Mouse (Mus musculus) cerebellum, adult 2 months (tissue): ENCODE results near the gene Trim47. TPM values are rescaled to one million over a fixed set of nuclear protein-coding genes. Genes with fewer than 3 reads are reported as not detected.

Source experiments
- DNase-seq, 2 experiments: peaks; one replicate each; pipeline ENCODE4 v3.0.0; 2021
- H3K27ac ChIP-seq: fragments of 200-500 bp; 2 replicates; pipeline ENCODE4 v1.5.1; 2012; ENCODE audit warnings: low read length, control low read depth, inconsistent platforms; ENCODE audit not compliant: insufficient read depth
- H3K27me3 ChIP-seq: fragments of 200-500 bp; 2 replicates; pipeline ENCODE4 v1.6.1; 2012; ENCODE audit warnings: inconsistent platforms, mild to moderate bottlenecking, low read length, moderate library complexity; ENCODE audit not compliant: control insufficient read depth, insufficient read depth
- H3K4me1 ChIP-seq: fragments of 200-500 bp; 2 replicates; pipeline ENCODE4 v1.6.1; 2011; ENCODE audit warnings: low read length; ENCODE audit not compliant: control insufficient read depth, insufficient read depth
- H3K4me3 ChIP-seq: fragments of 200-500 bp; replicated peaks from 2 replicates; pipeline ENCODE3; 2011; ENCODE audit warnings: mild to moderate bottlenecking, low read depth, low read length, control low read depth; ENCODE audit not compliant: insufficient read depth
- CTCF ChIP-seq: fragments of 200-500 bp; IDR thresholded peaks from 2 replicates; pipeline ENCODE4 v1.5.1; 2011; ENCODE audit warnings: low read depth, mild to moderate bottlenecking, control low read depth, low read length, moderate library complexity, borderline replicate concordance; ENCODE audit not compliant: insufficient read depth
- POLR2A ChIP-seq: fragments of 200-500 bp; IDR thresholded peaks from 2 replicates; pipeline ENCODE4 v1.6.1; 2011; ENCODE audit warnings: low read length, control low read depth, borderline replicate concordance; ENCODE audit not compliant: insufficient read depth
- WGBS: fragments of 180-500 bp; shearing (Covaris S2); methylation state at CpG from one replicate; pipeline ENCODE4 v1.1.7; 2018; 5-methylcytosine and 5-hydroxymethylcytosine counted together
- polyA plus RNA-seq: library from polyadenylated mRNA; depleted of rRNA; stranded (reverse); fragments of >200 nt; gene quantifications from 2 replicates; pipeline ENCODE4 v1.2.3, GENCODE M21; 2012

Gene Trim47
- polyA plus RNA-seq, 1 experiment, result 4.1 TPM

DNA sequence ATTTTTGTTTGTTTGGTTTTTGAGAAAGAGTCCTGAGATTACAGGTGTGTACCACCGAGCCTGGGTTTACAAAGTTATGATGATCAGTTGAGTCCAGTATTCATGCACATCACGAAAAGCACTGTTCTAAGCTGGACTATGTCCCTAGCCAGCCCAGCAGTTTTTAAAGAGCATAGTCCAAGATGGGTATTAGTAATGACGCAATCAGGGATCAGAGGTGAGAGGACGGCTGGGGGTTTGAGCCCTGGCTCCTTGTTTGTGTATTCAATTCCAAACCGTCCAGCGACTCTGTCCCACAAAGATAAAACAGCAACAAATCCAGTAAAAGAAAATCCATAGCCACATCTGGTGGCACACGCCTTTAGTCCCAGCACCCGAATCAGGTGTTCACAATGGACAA is 38.8 kb downstream of the Trim47 start:
- Histone ChIP-seq H3K27me3 (no peaks in the 10 kb centered on the region), H3K27ac (no peak overlapping the region), H3K4me3 (no peak overlapping the region), H3K4me1 (peaks cover 14% of the 10 kb centered on the region)
- WGBS, result 86% methylated on average over 8 of the region's 8 CpGs
- TF ChIP-seq POLR2A (no peak), CTCF (no peak)
- DNase-seq, result peak in 1 of 2 experiments; percentile 5

DNA sequence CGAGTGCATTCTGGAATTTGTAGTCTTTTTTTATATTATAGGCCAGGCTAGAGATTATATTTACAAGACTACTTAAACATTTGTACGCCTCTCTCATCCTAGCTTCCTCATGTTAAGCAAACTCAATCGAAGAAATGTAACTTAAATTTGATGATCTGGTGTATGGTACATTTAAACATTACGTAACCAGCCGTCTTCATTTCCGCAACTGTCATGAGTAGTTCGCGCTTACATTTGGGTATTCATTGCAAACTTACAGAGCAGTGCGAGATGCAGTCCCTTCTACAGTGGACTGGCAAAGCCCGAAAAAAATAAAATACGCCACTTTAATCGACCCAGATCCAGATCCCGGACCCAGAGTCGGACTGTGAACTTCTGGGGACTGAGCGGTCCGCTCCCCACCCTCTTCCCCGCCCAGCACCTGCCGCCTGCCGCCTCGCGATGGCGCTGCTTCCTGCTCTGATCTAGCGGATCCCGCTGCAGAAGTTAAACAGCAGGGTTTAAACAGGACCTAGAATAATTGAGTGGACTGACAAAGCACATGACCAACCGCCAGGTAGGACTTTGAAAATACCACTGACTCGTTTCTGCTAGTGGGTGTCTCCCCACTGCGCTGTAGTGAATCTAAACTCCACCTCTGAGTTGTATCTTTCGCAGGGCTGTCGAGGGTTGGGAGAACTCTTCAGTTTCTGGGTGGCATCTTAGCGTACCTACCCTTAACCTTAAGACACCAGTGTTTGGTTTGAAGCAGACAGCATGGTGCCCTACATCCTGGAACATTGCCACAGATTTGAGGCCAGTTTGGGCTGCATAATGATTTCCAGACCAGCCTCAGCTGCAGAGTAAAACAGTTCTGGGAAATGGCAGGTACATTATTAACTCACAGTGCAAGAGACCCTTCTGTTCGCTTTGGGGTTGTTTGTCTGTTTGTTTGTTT is 39.5 kb downstream of the Trim47 start:
- Histone ChIP-seq H3K27ac (peak overlapping the region; percentile 62), H3K4me3 (peak overlapping the region; percentile 66), H3K27me3 (no peaks in the 10 kb centered on the region), H3K4me1 (peaks cover 18% of the 10 kb centered on the region)
- DNase-seq, result peak; percentile 88 to 92
- peak; percentile 86 for TF ChIP-seq CTCF
- peak; percentile 56; the same call in 1 of the 2 replicates for TF ChIP-seq POLR2A
- 2% methylated on average over 31 of the region's 31 CpGs for WGBS

DNA sequence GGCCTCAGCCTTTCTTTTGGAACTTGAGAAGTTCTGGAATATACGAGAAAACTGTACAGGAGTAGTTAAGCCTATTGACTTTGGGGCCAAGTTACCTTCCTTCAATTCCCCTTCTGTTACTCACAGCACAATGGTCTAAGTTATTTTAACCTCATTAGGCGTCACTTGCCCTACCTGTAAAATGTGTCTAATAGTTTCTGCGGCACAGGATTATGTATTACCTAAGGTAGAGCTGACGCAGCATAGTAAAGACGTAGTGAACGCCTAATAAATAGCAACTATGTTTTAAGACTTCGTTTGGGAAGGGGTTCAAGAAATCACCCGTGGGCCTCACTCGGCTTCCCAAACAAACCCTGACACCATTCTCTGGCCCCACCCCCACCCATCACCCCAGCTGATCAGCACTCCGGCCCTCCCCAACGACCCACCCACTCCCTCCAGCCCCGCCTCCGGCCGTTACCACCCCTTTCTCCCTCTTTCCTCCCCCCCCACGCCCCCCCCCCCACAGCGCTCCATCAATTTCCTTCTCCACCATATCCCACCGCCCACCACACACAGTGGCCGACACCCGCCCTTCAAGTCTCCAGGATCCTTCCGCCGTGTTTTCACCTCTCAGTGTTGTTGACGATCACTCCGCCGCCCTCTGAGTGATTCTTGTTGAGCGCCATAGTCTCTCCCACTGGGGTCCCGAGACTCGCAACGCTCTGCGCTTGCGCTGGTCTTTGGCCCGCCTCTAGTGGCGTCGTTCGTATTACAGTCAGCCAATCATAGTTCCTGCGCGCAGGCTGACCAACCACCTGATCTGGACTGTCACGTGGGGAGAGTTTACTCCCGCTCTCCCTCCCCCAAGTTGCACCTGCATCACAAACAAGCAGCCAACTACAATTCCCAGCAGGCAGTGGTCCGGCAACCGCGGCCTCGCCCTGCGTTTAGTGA is 40.5 kb downstream of the Trim47 start, which contains the start of gene Wbp2:
Gene Wbp2 (minus strand): TSS at position 738 of the 936 bp plus-strand sequence.
- Histone ChIP-seq H3K27me3 (no peaks in the 10 kb centered on the region), H3K27ac (peak within 1 kb of the TSS; percentile 90), H3K4me1 (peaks cover 20% of the 10 kb centered on the region), H3K4me3 (peak within 1 kb of the TSS; percentile 99)
- DNase-seq, result peak; percentile 95 to 99
- TF ChIP-seq POLR2A (peak; percentile 74; the same call in 1 of the 2 replicates), CTCF (no peak)
- WGBS, result 2% methylated on average over 41 of the region's 43 CpGs

DNA sequence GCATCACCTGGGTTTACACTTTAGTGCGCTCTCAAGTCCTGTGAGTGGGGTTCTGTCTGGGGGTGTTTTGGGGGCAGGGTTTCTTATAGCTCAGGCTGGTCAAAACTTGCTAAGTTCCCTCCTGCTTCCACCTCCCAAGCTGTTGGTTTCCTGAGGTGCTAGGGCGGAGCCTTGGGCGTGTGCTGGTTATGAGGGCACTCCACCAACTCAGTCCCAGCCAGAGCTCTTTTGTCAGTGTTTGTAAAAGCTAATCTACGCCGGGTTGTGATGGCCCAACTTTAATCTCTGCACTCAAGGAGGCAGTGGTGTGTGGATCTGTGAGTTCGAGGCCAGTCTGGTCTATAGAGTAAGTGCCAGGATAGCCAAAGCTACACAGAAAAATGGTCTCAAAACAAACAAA is 42.8 kb downstream of the Trim47 start:
- no peak overlapping the region for H3K27ac ChIP-seq
- peaks cover 40% of the 10 kb centered on the region for H3K4me1 ChIP-seq
- TF ChIP-seq CTCF, result no peak
- no peak for TF ChIP-seq POLR2A
- DNase-seq, result peak in 1 of 2 experiments; percentile 13
- no peaks in the 10 kb centered on the region for H3K27me3 ChIP-seq
- WGBS, result 91% methylated on average over 6 of the region's 6 CpGs
- H3K4me3 ChIP-seq, result no peak overlapping the region

DNA sequence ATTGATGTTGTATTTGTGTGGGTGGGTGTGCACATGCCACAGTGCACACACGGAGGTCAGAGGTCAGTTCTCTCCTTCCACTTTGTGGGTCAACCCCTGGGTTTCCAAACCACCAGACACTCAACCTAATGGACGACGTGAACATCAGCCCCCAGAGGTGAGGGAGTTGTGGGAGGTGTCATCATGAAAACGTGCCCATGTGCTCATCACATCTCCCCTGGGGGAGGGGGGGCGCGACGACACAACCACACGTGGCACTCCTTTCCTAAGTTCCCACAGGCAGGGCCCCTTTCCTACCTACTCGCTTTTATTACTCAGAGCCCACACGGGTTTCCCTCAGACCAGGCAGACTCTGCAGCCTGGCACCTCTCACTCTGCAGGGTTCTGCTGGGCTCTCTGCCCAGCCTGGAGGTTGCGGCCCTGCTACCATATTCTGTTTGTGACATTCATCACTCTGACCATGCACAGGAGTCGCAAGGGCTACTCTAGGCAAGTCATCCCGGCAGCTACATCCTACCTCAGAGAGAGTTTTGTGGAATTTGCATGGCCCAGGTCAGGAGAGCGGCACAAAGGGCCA is 43.8 kb downstream of the Trim47 start:
- 47% methylated on average over 14 of the region's 14 CpGs for WGBS
- H3K4me3 ChIP-seq, result no peak overlapping the region
- H3K27me3 ChIP-seq, result no peaks in the 10 kb centered on the region
- peak; percentile 44 to 61 for DNase-seq
- peaks cover 48% of the 10 kb centered on the region for H3K4me1 ChIP-seq
- TF ChIP-seq CTCF (no peak), POLR2A (no peak)
- H3K27ac ChIP-seq, result no peak overlapping the region

DNA sequence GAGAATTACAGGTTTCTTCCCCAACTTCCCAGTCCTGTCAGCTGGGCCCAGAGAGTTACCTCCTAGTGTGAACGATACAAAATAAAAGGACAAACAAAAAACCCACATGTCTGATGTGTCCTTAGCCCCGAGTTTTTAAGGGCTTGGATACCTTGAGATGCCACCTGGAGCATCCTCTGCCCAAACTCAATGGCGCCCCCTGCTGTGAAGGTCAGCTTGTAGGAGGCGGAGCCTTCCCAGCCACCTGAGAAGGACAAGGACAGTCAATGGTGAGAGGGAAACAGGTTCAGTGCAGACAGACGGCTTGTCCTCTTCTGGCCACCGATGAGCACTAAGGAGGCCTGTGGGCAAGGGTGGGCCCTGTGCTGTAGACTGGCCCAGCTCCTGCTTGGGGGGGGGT is 45.9 kb downstream of the Trim47 start:
- no peaks in the 10 kb centered on the region for H3K27me3 ChIP-seq

DNA sequence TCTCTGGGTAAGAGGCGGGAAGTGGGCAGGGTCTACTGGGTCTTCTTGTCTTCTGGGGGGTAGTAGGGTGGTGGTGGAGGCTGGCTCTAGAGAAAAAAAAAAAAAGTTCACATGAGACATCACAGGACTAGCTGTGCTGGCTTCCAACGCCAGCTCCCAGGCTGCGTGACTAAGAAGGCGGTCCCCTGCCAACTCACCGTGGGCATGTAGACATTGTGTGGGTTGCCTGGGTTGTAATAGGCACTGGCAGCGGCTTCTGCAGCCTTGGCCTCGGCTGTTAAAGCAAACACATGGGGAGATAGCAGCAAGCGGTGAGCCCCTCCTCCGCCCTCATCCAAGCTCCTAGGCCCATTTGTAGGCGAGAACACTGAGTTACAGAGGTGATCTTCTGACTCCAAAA is 47.5 kb downstream of the Trim47 start:
- no peaks in the 10 kb centered on the region for H3K27me3 ChIP-seq
- no peak overlapping the region for H3K4me3 ChIP-seq
- peaks cover 64% of the 10 kb centered on the region for H3K4me1 ChIP-seq
- peak; percentile 74 to 85 for DNase-seq
- peak overlapping the region; percentile 53 for H3K27ac ChIP-seq
- WGBS, result 18% methylated on average over 10 of the region's 10 CpGs
- TF ChIP-seq POLR2A, result no peak
- TF ChIP-seq CTCF, result no peak

More for the DNA sequence above, 45.9 kb downstream of the Trim47 start:
- TF ChIP-seq CTCF (peak; percentile 51; the same call in 1 of the 2 replicates), POLR2A (no peak)
- DNase-seq, result peak; percentile 73 to 76
- H3K4me3 ChIP-seq, result no peak overlapping the region
- peaks cover 68% of the 10 kb centered on the region for H3K4me1 ChIP-seq
- no peak overlapping the region for H3K27ac ChIP-seq
- 49% methylated on average over 6 of the region's 6 CpGs for WGBS
